Mouse (Mus musculus): ENCODE data around the gene Kdm2b. TPM values are rescaled to one million over a fixed set of nuclear protein-coding genes. Genes with fewer than 3 reads are reported as not detected.
A peak's percentile ranks its signal among the peaks of the same experiment; 100 is the strongest.

Kdm2b gene
- 17.4 and 24.2 TPM in 2 replicates for polyA plus RNA-seq (2011; ENCODE audit: insufficient read depth, insufficient read length, low replicate concordance, missing spikeins)

DNA sequence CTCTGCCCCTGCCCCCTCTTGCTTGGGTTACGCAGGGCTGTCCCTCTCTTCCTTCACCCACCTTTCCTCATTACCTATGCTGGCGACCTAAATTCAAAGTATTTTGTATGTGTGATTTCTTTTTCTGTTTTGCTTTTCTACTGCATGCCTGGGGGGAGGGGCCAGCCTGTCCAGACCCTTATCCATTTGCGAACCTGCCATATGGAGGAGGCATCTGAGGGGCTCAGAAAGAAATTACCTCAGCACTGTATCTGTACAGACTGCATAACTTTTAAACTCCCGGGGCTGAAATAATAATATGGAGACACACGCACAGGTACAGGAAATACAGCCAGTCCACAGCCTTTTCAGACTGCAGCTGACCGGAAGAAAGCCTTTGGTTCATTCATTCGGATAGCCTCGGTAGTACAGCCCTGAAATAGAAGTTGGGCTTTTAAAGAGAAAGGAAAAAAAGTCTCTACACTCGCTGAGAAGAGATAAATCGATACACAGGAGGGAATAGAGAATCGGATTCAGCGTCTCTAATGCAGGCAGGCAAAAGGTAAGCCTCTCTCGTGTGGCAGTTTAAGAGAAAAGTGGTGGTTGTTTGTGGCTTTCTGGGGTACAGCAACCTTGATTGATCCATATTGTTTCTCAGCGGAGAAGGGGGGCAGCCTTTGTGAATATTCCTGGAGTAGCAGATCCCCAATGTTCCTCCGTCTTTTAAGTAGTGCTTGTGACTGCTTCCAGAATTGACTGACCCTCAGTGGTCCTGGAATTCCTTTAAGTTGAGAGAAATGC is at the start of gene Kdm2b:
Gene Kdm2b, minus strand, starts transcription at position 273 of the 780 bp plus-strand sequence.
- WGBS: 9% methylated on average over 15 of the region's 15 CpGs

GRCm38 (mm10) chr5:123039120-123039752 is 49.6 kb upstream of the Kdm2b start:
- WGBS: 3% methylated on average over 25 of the region's 25 CpGs
- Histone ChIP-seq H3K4me1 (ENCODE audit: control insufficient read depth, insufficient read depth, low read length) (peaks cover 7% of the 10 kb centered on the region), H3K4me3 (replicated peaks; ENCODE audit: control insufficient read depth, low read depth, low read length) (peak overlapping the region; percentile 63), H3K27ac (ENCODE audit: control insufficient read depth, insufficient read depth, low read depth, low read length, poor library complexity) (peak overlapping the region; percentile 50)
- TF ChIP-seq CTCF (IDR thresholded peaks at IDR 0.05; ENCODE audit: control insufficient read depth, insufficient read depth, low read length) (peak; percentile 21; the same call in 1 of the 2 replicates), POLR2A (IDR thresholded peaks at IDR 0.05; ENCODE audit: borderline replicate concordance, control insufficient read depth, low read depth, low read length) (peak; percentile 79)

More for the DNA sequence above, at the start of gene Kdm2b:
- peak within 1 kb of the TSS; percentile 57 for H3K27ac ChIP-seq (ENCODE audit: control insufficient read depth, insufficient read depth, low read depth, low read length, poor library complexity)
- peak within 1 kb of the TSS; percentile 58 for H3K4me3 ChIP-seq (replicated peaks; ENCODE audit: control insufficient read depth, low read depth, low read length)
- no peak for TF ChIP-seq POLR2A (IDR thresholded peaks at IDR 0.05; ENCODE audit: borderline replicate concordance, control insufficient read depth, low read depth, low read length)
- H3K4me1 ChIP-seq (ENCODE audit: control insufficient read depth, insufficient read depth, low read length): no peaks in the 10 kb centered on the region; the same call in 1 of the 2 replicates

DNA sequence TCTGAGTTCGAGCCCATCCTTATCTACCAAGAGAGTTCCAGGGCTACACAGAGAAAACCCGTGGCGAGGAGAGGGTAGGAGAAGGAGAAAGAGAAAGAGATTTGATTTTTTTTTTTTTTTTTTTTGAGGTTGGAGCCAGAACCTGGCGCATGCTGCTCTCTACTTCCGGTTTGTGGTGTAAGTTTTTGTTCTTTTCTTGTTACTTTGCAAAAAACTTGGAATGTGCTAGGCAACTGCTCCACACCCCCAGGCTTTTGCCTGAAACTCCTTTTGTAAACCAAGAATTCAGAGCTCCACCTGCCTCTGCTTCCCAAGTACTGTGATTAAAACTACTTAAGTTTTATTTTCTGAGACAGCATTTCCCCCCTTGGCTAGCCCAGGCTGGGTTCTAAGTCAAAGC is 48.5 kb upstream of the Kdm2b start:
- 10% methylated on average over 5 of the region's 5 CpGs for WGBS
- H3K4me1 ChIP-seq (ENCODE audit: control insufficient read depth, insufficient read depth, low read length): peaks cover 7% of the 10 kb centered on the region
- H3K27ac ChIP-seq (ENCODE audit: control insufficient read depth, insufficient read depth, low read depth, low read length, poor library complexity): no peak overlapping the region
- TF ChIP-seq CTCF (IDR thresholded peaks at IDR 0.05; ENCODE audit: control insufficient read depth, insufficient read depth, low read length): no peak
- no peak for TF ChIP-seq POLR2A (IDR thresholded peaks at IDR 0.05; ENCODE audit: borderline replicate concordance, control insufficient read depth, low read depth, low read length)
- H3K4me3 ChIP-seq (replicated peaks; ENCODE audit: control insufficient read depth, low read depth, low read length): no peak overlapping the region

GRCm38 (mm10) chr5:123035564-123035963 is 45.9 kb upstream of the Kdm2b start:
- Histone ChIP-seq H3K4me3 (replicated peaks; ENCODE audit: control insufficient read depth, low read depth, low read length) (no peak overlapping the region), H3K4me1 (ENCODE audit: control insufficient read depth, insufficient read depth, low read length) (peaks cover 6% of the 10 kb centered on the region), H3K27ac (ENCODE audit: control insufficient read depth, insufficient read depth, low read depth, low read length, poor library complexity) (no peak overlapping the region)
- 21% methylated on average over 6 of the region's 6 CpGs for WGBS
- TF ChIP-seq POLR2A (IDR thresholded peaks at IDR 0.05; ENCODE audit: borderline replicate concordance, control insufficient read depth, low read depth, low read length) (no peak), CTCF (IDR thresholded peaks at IDR 0.05; ENCODE audit: control insufficient read depth, insufficient read depth, low read length) (no peak)

DNA sequence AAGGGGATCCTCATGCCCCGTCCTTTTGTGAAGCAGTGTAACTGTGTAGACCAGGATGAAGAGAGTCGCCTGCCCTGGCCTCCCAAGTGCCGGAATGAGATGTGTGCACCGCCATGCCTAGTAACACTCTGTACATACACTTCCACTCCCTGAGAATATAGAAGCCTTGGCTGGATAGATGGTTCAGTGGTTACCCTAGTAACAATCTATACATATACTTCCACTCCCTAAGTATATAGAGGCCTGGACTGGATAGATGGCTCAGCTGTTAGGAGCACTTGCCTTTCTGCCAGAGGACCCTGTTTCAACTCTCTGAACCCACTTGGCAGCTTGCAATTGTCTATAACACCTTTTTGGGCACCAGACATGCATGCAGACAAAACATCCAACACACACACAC is 45.5 kb upstream of the Kdm2b start:
- Histone ChIP-seq H3K4me3 (replicated peaks; ENCODE audit: control insufficient read depth, low read depth, low read length) (no peak overlapping the region), H3K4me1 (ENCODE audit: control insufficient read depth, insufficient read depth, low read length) (peaks cover 4% of the 10 kb centered on the region), H3K27ac (ENCODE audit: control insufficient read depth, insufficient read depth, low read depth, low read length, poor library complexity) (no peak overlapping the region)
- 84% methylated on average over 4 of the region's 4 CpGs for WGBS
- TF ChIP-seq POLR2A (IDR thresholded peaks at IDR 0.05; ENCODE audit: borderline replicate concordance, control insufficient read depth, low read depth, low read length) (no peak), CTCF (IDR thresholded peaks at IDR 0.05; ENCODE audit: control insufficient read depth, insufficient read depth, low read length) (no peak)

GRCm38 (mm10) chr5:123033646-123034160 is 44.1 kb upstream of the Kdm2b start:
- no peak overlapping the region for H3K27ac ChIP-seq (ENCODE audit: control insufficient read depth, insufficient read depth, low read depth, low read length, poor library complexity)
- TF ChIP-seq POLR2A (IDR thresholded peaks at IDR 0.05; ENCODE audit: borderline replicate concordance, control insufficient read depth, low read depth, low read length) (no peak), CTCF (IDR thresholded peaks at IDR 0.05; ENCODE audit: control insufficient read depth, insufficient read depth, low read length) (no peak)
- 62% methylated on average over 7 of the region's 7 CpGs for WGBS
- H3K4me3 ChIP-seq (replicated peaks; ENCODE audit: control insufficient read depth, low read depth, low read length): no peak overlapping the region
- H3K4me1 ChIP-seq (ENCODE audit: control insufficient read depth, insufficient read depth, low read length): peaks cover 3% of the 10 kb centered on the region

DNA sequence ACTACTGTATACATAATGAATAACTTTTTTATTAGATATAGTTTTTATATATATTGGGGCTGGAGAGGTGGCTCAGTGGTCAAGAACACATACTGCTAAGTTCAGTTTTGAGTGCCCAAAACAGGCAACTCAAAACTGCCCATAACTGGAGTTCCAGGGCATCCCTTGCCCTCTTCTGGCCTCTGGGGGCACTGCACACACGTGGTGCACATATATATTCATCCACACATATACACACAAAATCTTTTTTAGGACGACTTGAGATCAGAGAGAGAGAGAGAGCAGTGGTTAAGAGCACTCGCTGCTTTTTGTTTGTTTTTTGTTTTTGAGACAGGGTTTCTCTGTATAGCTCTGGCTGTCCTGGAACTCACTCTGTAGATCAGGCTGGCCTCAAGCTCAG is 41.7 kb upstream of the Kdm2b start:
- TF ChIP-seq POLR2A (IDR thresholded peaks at IDR 0.05; ENCODE audit: borderline replicate concordance, control insufficient read depth, low read depth, low read length) (no peak), CTCF (IDR thresholded peaks at IDR 0.05; ENCODE audit: control insufficient read depth, insufficient read depth, low read length) (0 out of 2 replicates have a peak, but pooled peaks have one; percentile 9)
- 82% methylated on average over 3 of the region's 3 CpGs for WGBS
- Histone ChIP-seq H3K27ac (ENCODE audit: control insufficient read depth, insufficient read depth, low read depth, low read length, poor library complexity) (no peak overlapping the region), H3K4me3 (replicated peaks; ENCODE audit: control insufficient read depth, low read depth, low read length) (no peak overlapping the region), H3K4me1 (ENCODE audit: control insufficient read depth, insufficient read depth, low read length) (peaks cover 7% of the 10 kb centered on the region)

GRCm38 (mm10) chr5:123029729-123030128 is 40.1 kb upstream of the Kdm2b start:
- TF ChIP-seq POLR2A (IDR thresholded peaks at IDR 0.05; ENCODE audit: borderline replicate concordance, control insufficient read depth, low read depth, low read length): no peak
- TF ChIP-seq CTCF (IDR thresholded peaks at IDR 0.05; ENCODE audit: control insufficient read depth, insufficient read depth, low read length): no peak
- Histone ChIP-seq H3K4me1 (ENCODE audit: control insufficient read depth, insufficient read depth, low read length) (peaks cover 11% of the 10 kb centered on the region), H3K4me3 (replicated peaks; ENCODE audit: control insufficient read depth, low read depth, low read length) (no peak overlapping the region), H3K27ac (ENCODE audit: control insufficient read depth, insufficient read depth, low read depth, low read length, poor library complexity) (no peak overlapping the region)
- 90% methylated on average over 7 of the region's 7 CpGs for WGBS
